Mouse (Mus musculus): ENCODE measurements around the gene AL607142.1.

- no peak for TF ChIP-seq POLR2A (IDR thresholded peaks at IDR 0.05; ENCODE audit: borderline replicate concordance, low read depth, low read length)
- no peak for TF ChIP-seq CTCF (IDR thresholded peaks at IDR 0.05; ENCODE audit: low read depth, low read length)
Observed at GRCm38 (mm10) chr4:120106362-120106761, 41.6 kb downstream of the AL607142.1 start.

Measured in bone marrow macrophage, adult 2 months (primary cell).